Mouse (Mus musculus): ENCODE data around the gene Kcnh1. TPM values are rescaled to one million over a fixed set of nuclear protein-coding genes. Genes with fewer than 3 reads are reported as not detected.

Gene Kcnh1
- total RNA-seq (2021), result not detected
- long read RNA-seq, experiment 1, result 0 reads
- long read RNA-seq, experiment 2, result 0 reads

GRCm38 (mm10) chr1:192190508-192191321, at the start of gene Kcnh1:
Gene Kcnh1 (plus strand): TSS chr1:192190774.
- peak within 1 kb of the TSS; percentile 69 for H3K4me3 ChIP-seq
- no peak within 1 kb of the TSS for H3K27ac ChIP-seq

DNA sequence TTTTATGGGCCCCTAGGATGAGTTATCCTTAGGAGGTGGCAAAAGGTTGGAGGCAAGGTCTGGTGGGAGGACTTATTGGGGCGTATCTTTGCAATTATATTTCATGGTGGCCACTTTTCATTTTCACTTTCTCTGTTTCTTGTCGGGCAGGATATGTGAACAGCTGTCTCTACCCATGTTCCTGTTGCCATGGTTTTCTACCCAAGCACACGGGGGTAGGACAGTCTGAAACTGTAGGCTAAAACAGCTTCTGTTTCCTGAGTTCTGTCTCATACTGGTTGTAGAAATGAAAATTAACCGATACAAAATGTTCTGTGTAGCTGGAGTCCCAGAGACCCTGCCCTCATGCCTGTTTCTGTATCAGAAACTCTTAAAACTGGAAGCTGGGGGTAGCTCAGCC, 39.4 kb upstream of the Kcnh1 start:
- intact Hi-C loops (cut with DNase I), result no loop called here
- H3K27ac ChIP-seq, result no peak overlapping the region
- TF ChIP-seq CTCF (IDR thresholded peaks at IDR 0.05), result no peak
- H3K4me3 ChIP-seq, result no peak overlapping the region
- no peak for DNase-seq

More at GRCm38 (mm10) chr1:192190508-192191321, at the start of gene Kcnh1:
- peak; percentile 87 for TF ChIP-seq CTCF (IDR thresholded peaks at IDR 0.05)
- intact Hi-C loops (cut with DNase I), result loop anchor here (1.0 to 2.0 kb wide), 2 partner anchors 408 to 522 kb away; no protein-coding TSS in a partner anchor
- peak; percentile 91 for DNase-seq

GRCm38 (mm10) chr1:192171477-192171876, 19.1 kb upstream of the Kcnh1 start:
- intact Hi-C loops (cut with DNase I), result loop anchor here (1.0 kb wide), 1 partner anchor 17 kb away; no protein-coding TSS in a partner anchor
- no peak for TF ChIP-seq CTCF (IDR thresholded peaks at IDR 0.05)
- no peak overlapping the region for H3K4me3 ChIP-seq

DNA sequence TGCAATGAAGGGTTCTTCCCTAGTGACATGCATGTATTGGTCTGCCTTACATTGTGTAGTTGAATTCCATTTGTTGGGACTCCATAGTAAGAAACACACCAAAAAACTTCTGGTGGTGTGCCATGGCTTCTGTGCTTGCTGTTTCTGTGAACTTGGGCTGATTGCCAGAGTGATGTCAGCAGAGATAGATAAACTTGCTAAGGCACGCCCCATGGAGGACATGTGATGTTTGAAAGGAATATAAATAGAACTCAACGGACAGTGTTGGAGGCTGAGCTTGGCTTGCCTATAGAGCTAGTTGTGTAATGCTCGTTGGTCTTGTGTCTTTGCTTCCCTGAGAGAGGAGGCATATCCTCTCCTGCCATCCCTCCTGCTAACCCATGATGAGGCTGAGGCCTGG, 10.7 kb upstream of the Kcnh1 start:
- DNase-seq, result no peak
- TF ChIP-seq CTCF (IDR thresholded peaks at IDR 0.05), result no peak
- intact Hi-C loops (cut with DNase I), result no loop called here
- Histone ChIP-seq H3K4me3 (no peak overlapping the region), H3K27ac (no peak overlapping the region)

More at GRCm38 (mm10) chr1:192171477-192171876, 19.1 kb upstream of the Kcnh1 start:
- no peak for DNase-seq
- H3K27ac ChIP-seq, result no peak overlapping the region

GRCm38 (mm10) chr1:192181696-192182257, 8.8 kb upstream of the Kcnh1 start:
- no peak for DNase-seq
- TF ChIP-seq CTCF (IDR thresholded peaks at IDR 0.05), result no peak
- Histone ChIP-seq H3K4me3 (no peak overlapping the region), H3K27ac (no peak overlapping the region)
- intact Hi-C loops (cut with DNase I), result no loop called here

GRCm38 (mm10) chr1:192189056-192189455, 1.5 kb upstream of the Kcnh1 start:
- no peak for DNase-seq
- peak; percentile 65 for TF ChIP-seq CTCF (IDR thresholded peaks at IDR 0.05)
- intact Hi-C loops (cut with DNase I), result no loop called here
- Histone ChIP-seq H3K4me3 (no peak overlapping the region), H3K27ac (no peak overlapping the region)

GRCm38 (mm10) chr1:192189771-192190170, 803 bp upstream of the Kcnh1 start:
- no peak for DNase-seq
- no peak for TF ChIP-seq CTCF (IDR thresholded peaks at IDR 0.05)
- intact Hi-C loops (cut with DNase I), result loop anchor here (1.0 to 2.0 kb wide), 2 partner anchors 409 to 523 kb away; no protein-coding TSS in a partner anchor
- Histone ChIP-seq H3K4me3 (no peak overlapping the region), H3K27ac (no peak overlapping the region)

GRCm38 (mm10) chr1:192191322-192191639, 707 bp downstream of the Kcnh1 start:
- Histone ChIP-seq H3K4me3 (peak overlapping the region; percentile 69), H3K27ac (no peak overlapping the region)
- DNase-seq, result no peak
- TF ChIP-seq CTCF (IDR thresholded peaks at IDR 0.05), result no peak
- intact Hi-C loops (cut with DNase I), result loop anchor here (2.0 kb wide), 1 partner anchor 522 kb away; no protein-coding TSS in a partner anchor

GRCm38 (mm10) chr1:192191859-192192258, 1.3 kb downstream of the Kcnh1 start:
- intact Hi-C loops (cut with DNase I), result loop anchor here (2.0 kb wide), 1 partner anchor 521 kb away; no protein-coding TSS in a partner anchor
- H3K4me3 ChIP-seq, result no peak overlapping the region
- no peak for DNase-seq
- TF ChIP-seq CTCF (IDR thresholded peaks at IDR 0.05), result no peak
- H3K27ac ChIP-seq, result no peak overlapping the region

DNA sequence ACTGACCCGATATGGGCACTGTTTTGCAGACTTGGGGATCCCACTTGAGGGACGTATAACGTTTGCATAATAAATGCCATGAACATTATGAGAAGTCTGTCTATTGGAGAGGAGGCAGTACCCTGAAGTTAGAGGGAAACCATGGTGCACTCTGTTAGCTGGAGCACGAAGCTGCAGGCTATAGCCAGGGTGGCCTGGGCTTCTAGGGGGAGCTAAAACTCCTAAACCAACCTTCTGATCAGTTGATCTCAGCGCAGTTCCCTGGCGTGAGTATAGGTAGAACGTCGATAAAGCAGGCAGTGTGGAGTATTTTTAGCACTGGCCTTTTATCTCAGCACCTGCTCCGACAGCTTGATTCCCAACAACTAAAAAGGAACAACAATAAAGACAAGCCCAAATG, 2.1 kb downstream of the Kcnh1 start:
- no peak for DNase-seq
- intact Hi-C loops (cut with DNase I), result no loop called here
- Histone ChIP-seq H3K4me3 (no peak overlapping the region), H3K27ac (no peak overlapping the region)
- TF ChIP-seq CTCF (IDR thresholded peaks at IDR 0.05), result no peak

- Histone ChIP-seq H3K27ac (no peak overlapping the region), H3K4me3 (no peak overlapping the region)
- no peak for TF ChIP-seq CTCF (IDR thresholded peaks at IDR 0.05)
- DNase-seq, result no peak
- intact Hi-C loops (cut with DNase I), result no loop called here
Observed at GRCm38 (mm10) chr1:192193656-192194055, 3.1 kb downstream of the Kcnh1 start.

DNA sequence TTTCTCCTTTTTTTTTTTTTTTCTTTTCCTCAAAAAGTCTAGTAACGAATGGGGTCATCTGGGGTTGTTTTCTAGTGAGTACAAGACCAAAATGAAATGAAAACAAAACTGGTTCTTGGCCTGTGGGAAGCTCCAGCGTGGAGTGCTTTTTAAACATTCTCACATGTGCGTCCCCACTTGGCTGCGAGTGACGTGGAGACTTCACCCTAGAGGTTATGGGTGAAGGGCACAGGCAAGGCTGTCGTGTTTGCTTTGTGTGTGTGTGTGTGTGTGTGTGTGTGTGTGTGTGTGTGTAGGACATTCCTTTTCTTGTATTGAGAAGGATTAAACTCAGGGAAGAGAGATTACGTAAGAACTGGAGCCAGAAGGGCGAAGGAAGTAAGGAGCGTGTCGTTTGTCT, 6.9 kb downstream of the Kcnh1 start:
- Histone ChIP-seq H3K4me3 (no peak overlapping the region), H3K27ac (no peak overlapping the region)
- no peak for TF ChIP-seq CTCF (IDR thresholded peaks at IDR 0.05)
- intact Hi-C loops (cut with DNase I), result no loop called here
- DNase-seq, result no peak

DNA sequence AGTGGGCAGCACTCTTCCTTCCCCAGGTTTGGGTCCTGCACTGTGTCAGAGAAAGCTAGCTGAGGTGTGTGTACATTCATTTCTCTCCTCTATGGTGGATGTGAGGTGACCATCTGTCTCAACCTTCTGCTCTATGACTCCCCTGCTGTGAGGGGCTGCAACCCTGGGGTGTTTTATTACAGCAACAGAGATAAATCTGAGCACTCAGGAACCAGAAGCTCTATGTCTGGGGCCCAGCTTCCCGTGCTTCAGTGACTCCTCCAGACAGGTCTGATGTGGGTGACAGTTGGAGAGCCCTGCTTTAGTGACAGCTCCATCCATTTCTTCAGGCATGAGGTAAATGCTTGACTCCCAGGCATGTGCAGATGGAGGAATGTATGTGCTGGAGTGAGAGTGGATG, 12.4 kb downstream of the Kcnh1 start:
- Histone ChIP-seq H3K4me3 (no peak overlapping the region), H3K27ac (no peak overlapping the region)
- no peak for TF ChIP-seq CTCF (IDR thresholded peaks at IDR 0.05)
- no peak for DNase-seq
- intact Hi-C loops (cut with DNase I), result no loop called here
